Mouse (Mus musculus) heart, embryonic 13.5 days (tissue): ENCODE results near the gene Olfr124. TPM values are rescaled to one million over a fixed set of nuclear protein-coding genes. Genes with fewer than 3 reads are reported as not detected.

ENCODE experiments used
- ATAC-seq: fragments of 200-750 bp; cut with Nextera tagmentation; 2 replicates; pipeline ENCODE4 v1.8.0; 2017; ENCODE audit warnings: moderate TSS enrichment; ENCODE audit not compliant: insufficient number of reproducible peaks, low FRiP score, low TSS enrichment; ENCODE audit errors: extremely low read depth
- H3K27ac ChIP-seq: fragments of 300-500 bp; sonication (generic); replicated peaks from 2 replicates; pipeline ENCODE4 v1.5.1; 2015; ENCODE audit warnings: moderate library complexity, mild to moderate bottlenecking, inconsistent platforms
- H3K27me3 ChIP-seq: fragments of 300-500 bp; sonication (generic); replicated peaks from 2 replicates; pipeline ENCODE4 v1.6.1; 2015; ENCODE audit warnings: mild to moderate bottlenecking, inconsistent platforms
- H3K36me3 ChIP-seq: fragments of 300-500 bp; sonication (generic); 2 replicates; pipeline ENCODE4 v1.6.1; 2015; ENCODE audit warnings: mild to moderate bottlenecking, inconsistent platforms
- H3K4me1 ChIP-seq: fragments of 300-500 bp; sonication (generic); 2 replicates; pipeline ENCODE4 v1.6.1; 2015; ENCODE audit warnings: inconsistent platforms
- H3K4me2 ChIP-seq: fragments of 300-500 bp; sonication (generic); 2 replicates; pipeline ENCODE4 v1.6.1; 2015; ENCODE audit warnings: inconsistent platforms, mild to moderate bottlenecking, moderate library complexity
- H3K4me3 ChIP-seq: fragments of 300-500 bp; sonication (generic); 2 replicates; pipeline ENCODE4 v1.5.1; 2015; ENCODE audit warnings: moderate library complexity, mild to moderate bottlenecking, inconsistent platforms
- H3K9ac ChIP-seq: fragments of 300-500 bp; sonication (generic); 2 replicates; pipeline ENCODE4 v1.6.1; 2015; ENCODE audit warnings: inconsistent platforms, mild to moderate bottlenecking, moderate library complexity
- H3K9me3 ChIP-seq: fragments of 300-500 bp; sonication (generic); 2 replicates; pipeline ENCODE4 v1.6.1; 2016; ENCODE audit warnings: inconsistent platforms
- WGBS: fragments of 180-500 bp; shearing (Covaris S2); methylation state at CpG from one replicate; pipeline ENCODE4 v1.1.7; 2015; ENCODE audit warnings: mixed read lengths; 5-methylcytosine and 5-hydroxymethylcytosine counted together
- polyA plus RNA-seq: library from polyadenylated mRNA; unstranded; fragments of >200 nt; fragmentation: Nextera tagmentation; extraction: Ambion mirVana; gene quantifications from 2 replicates; pipeline ENCODE4 v1.2.1, GENCODE M21; 2015

Gene Olfr124
- not detected in 2 replicates for polyA plus RNA-seq

DNA sequence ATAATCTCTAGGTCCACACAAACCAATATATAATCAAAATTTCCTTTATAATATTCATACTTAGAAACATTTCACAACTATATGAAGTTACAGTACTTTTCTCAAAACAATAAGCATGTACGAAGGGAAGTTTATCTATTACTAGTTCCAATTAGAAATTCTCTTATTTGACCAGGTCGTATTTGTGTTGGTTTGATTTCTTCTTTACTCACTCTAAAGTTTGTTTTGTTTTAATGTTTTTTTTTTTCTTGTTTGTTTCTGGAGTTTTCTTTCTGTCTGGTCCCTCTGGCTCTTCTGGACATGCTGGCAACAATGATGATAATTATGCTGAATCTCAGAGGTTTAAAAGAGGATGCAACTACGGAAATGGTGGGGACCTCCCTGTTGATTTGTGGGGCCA lies at the start of gene Olfr124:
TSS of gene Olfr124 (plus strand) at position 301 of the 400 bp plus-strand sequence.
- 74% methylated on average over 3 of the region's 3 CpGs for WGBS
- H3K36me3 ChIP-seq = no peaks in the 10 kb centered on the region
- no peak within 1 kb of the TSS for H3K4me2 ChIP-seq
- H3K4me3 ChIP-seq = no peak within 1 kb of the TSS
- no peaks in the 10 kb centered on the region for H3K4me1 ChIP-seq
- no peaks in the 10 kb centered on the region for H3K27me3 ChIP-seq
- H3K9ac ChIP-seq = no peak within 1 kb of the TSS
- no peak for ATAC-seq
- H3K27ac ChIP-seq = no peak within 1 kb of the TSS
- H3K9me3 ChIP-seq = no peaks in the 10 kb centered on the region

DNA sequence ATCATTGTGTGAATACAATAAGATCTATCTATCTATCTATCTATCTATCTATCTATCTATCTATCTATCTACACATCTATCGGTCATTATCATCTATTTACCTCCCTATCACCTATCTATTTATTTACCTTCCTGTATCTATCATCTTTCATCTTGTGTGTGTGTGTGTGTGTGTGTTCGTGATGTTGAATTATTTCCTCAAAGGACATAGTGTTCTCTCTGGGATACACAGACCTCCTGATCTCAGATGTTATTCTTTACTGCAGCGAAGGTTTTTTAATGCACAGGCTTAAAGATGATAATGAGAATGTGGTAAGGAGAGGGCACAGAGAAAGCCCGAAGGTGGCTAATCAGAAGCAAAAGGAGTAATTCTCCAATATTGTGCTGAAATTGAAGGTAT lies 31.4 kb upstream of the Olfr124 start, which contains the start of gene Olfr122:
TSS of gene Olfr122 (plus strand) at position 301 of the 400 bp plus-strand sequence.
- Histone ChIP-seq H3K9ac (no peak within 1 kb of the TSS), H3K36me3 (no peaks in the 10 kb centered on the region), H3K27me3 (no peaks in the 10 kb centered on the region), H3K9me3 (peaks cover 10% of the 10 kb centered on the region; the same call in 1 of the 2 replicates), H3K27ac (no peak within 1 kb of the TSS), H3K4me2 (no peak within 1 kb of the TSS), H3K4me1 (no peaks in the 10 kb centered on the region), H3K4me3 (no peak within 1 kb of the TSS)
- ATAC-seq = no peak
- 69% methylated on average over 4 of the region's 4 CpGs for WGBS

DNA sequence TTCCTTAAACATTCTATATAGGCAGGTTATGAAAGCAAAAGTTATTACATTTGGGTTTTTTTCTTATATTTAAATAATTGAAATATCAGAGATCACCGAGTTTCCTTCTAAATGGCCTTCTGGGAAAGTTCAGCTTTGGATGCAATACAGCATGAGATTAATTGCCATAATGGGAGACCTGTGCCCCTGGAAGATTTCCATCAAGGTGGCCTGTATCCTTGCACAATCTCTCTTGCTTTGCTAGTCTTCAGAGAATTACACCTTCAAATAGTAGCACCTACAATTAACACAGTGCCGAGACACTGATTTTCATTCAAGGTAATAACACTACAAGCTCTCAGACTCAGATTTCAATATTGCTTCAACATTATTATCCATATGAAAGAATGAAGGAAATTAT lies 6.5 kb upstream of the Olfr124 start, which contains the start of gene Olfr123:
TSS of gene Olfr123 (plus strand) at position 301 of the 400 bp plus-strand sequence.
- Histone ChIP-seq H3K27ac (no peak within 1 kb of the TSS), H3K9me3 (no peaks in the 10 kb centered on the region), H3K4me2 (no peak within 1 kb of the TSS), H3K27me3 (no peaks in the 10 kb centered on the region), H3K4me3 (no peak within 1 kb of the TSS), H3K9ac (no peak within 1 kb of the TSS), H3K4me1 (no peaks in the 10 kb centered on the region), H3K36me3 (no peaks in the 10 kb centered on the region)
- 74% methylated on average over 2 of the region's 2 CpGs for WGBS
- no peak for ATAC-seq

DNA sequence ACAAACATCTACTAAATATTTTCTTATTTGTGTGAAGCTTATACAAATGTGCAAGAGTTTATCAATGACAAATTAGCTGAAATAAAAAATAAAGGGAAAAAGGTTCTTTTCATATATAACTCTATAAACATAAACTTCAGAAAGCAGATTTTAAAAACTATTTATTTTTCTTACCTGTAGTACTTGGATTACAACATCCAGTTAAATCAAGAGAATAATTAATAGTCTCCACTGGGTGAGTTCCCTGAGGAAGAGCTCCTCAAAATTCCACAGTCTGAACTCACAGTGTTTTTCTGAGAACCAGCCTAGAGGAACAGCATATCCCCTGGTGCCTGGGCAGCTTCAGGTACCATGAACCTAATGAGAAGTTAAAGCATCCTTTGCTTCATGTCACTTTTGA lies 33.0 kb downstream of the Olfr124 start, which contains the start of gene Olfr125:
TSS of gene Olfr125 (plus strand) at position 301 of the 400 bp plus-strand sequence.
- Histone ChIP-seq H3K27me3 (no peaks in the 10 kb centered on the region), H3K4me3 (no peak within 1 kb of the TSS), H3K4me1 (no peaks in the 10 kb centered on the region), H3K9me3 (no peaks in the 10 kb centered on the region), H3K36me3 (no peaks in the 10 kb centered on the region), H3K27ac (no peak within 1 kb of the TSS), H3K9ac (no peak within 1 kb of the TSS), H3K4me2 (no peak within 1 kb of the TSS)
- ATAC-seq = no peak

DNA sequence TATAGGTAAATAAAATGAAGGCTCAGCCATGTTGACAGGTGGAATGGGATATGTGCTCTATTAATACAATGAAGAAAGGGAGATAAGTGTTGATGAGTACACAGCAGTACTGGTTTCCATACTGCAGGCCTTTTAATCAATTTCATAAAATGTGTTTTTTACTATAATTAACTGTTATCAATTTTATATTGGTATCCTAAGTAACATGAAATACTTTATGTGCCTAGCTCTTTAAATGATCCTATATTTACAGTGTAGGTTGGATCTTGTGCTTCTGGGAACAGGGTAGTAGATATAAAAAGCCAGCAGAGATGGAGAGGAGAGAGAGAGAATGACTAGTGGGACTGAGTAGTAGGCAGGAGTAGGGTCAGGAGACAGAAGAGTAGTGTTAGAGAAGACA lies 47.5 kb downstream of the Olfr124 start, which contains the start of gene Olfr126:
TSS of gene Olfr126 (plus strand) at position 301 of the 400 bp plus-strand sequence.
- H3K9me3 ChIP-seq = no peaks in the 10 kb centered on the region
- no peak for ATAC-seq
- H3K9ac ChIP-seq = no peak within 1 kb of the TSS
- H3K27me3 ChIP-seq = no peaks in the 10 kb centered on the region
- H3K36me3 ChIP-seq = no peaks in the 10 kb centered on the region
- H3K27ac ChIP-seq = no peak within 1 kb of the TSS
- H3K4me1 ChIP-seq = no peaks in the 10 kb centered on the region
- no peak within 1 kb of the TSS for H3K4me2 ChIP-seq
- H3K4me3 ChIP-seq = no peak within 1 kb of the TSS

Other genes starting within 250 kb of the Olfr124 start
- gene Olfr112, start 230.4 kb upstream of the Olfr124 start, polyA plus RNA-seq = not detected in 2 replicates
- not detected in 2 replicates for gene Olfr113, start 222.2 kb upstream of the Olfr124 start, polyA plus RNA-seq
- gene Olfr114, start 207.1 kb upstream of the Olfr124 start, polyA plus RNA-seq = not detected in 2 replicates
- gene Olfr115, start 172.8 kb upstream of the Olfr124 start, polyA plus RNA-seq = not detected in 2 replicates
- gene Olfr116, start 172.7 kb upstream of the Olfr124 start, polyA plus RNA-seq = not detected in 2 replicates
- not detected in 2 replicates for gene Olfr117, start 136.1 kb upstream of the Olfr124 start, polyA plus RNA-seq
- not detected in 2 replicates for gene Olfr118, start 132.9 kb upstream of the Olfr124 start, polyA plus RNA-seq
- not detected in 2 replicates for gene Olfr119, start 103.3 kb upstream of the Olfr124 start, polyA plus RNA-seq
- not detected in 2 replicates for gene Olfr120, start 78.1 kb upstream of the Olfr124 start, polyA plus RNA-seq
- not detected in 2 replicates for gene Olfr121, start 51.0 kb upstream of the Olfr124 start, polyA plus RNA-seq
- gene Olfr122, start 31.3 kb upstream of the Olfr124 start, polyA plus RNA-seq = not detected in 2 replicates
- not detected in 2 replicates for gene Olfr123, start 6.4 kb upstream of the Olfr124 start, polyA plus RNA-seq
- not detected in 2 replicates for gene Olfr125, start 33.1 kb downstream of the Olfr124 start, polyA plus RNA-seq
- not detected in 2 replicates for gene Olfr126, start 47.6 kb downstream of the Olfr124 start, polyA plus RNA-seq
- not detected in 2 replicates for gene Olfr127, start 100.5 kb downstream of the Olfr124 start, polyA plus RNA-seq
- not detected in 2 replicates for gene Olfr128, start 120.7 kb downstream of the Olfr124 start, polyA plus RNA-seq
- not detected in 2 replicates for gene Olfr761, start 153.2 kb downstream of the Olfr124 start, polyA plus RNA-seq